Mouse (Mus musculus) frontal cortex, postnatal 10 days (tissue): ENCODE results near the gene Lrrc8a.

Experiments
- DNase-seq, 2 experiments: peaks; one replicate each; pipeline ENCODE4 v3.0.0; 2022; ENCODE audit warnings: low spot score in 2 of 2, mixed read lengths in 1 of 2

Gene Lrrc8a

DNA sequence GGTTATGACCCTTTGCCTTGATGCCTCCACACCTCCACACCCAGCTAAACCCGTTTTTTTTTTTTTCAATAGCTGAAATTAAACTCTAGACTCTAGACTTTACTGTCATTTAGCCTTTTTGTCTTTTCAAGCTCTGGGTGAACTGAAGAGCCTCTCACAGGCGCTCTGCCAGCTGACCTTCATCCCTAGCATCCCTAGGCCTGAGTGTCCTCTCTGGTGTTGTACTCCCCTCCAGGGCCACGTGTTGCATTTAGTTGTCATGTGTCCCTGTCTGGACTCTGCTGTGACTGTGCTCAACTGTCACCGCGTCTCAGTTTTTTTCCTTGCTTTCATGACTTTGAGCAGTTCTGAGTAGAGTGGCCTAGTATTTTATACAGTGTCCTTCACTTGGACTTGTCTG is 62.5 kb downstream of the Lrrc8a start:
- no peak for DNase-seq

DNA sequence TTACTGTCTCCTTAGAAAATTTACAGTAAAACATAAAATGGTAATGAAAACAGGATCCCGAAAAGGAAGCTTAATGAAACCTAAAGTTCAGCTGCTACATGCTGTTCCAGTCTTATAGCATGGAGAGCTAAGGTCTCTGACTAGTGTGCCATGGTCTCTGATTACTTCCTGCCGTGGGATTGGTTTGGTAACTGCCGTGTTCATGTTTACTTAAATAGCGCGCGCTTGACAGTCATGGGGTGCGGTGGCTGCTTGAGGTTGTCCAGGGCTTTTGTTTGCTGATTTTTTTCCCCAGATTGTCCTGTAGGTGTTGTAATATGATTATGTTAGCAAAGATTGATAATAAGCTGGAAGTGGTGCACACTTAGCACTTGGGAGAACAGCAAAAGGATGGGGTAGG is 68.6 kb downstream of the Lrrc8a start:
- no peak for DNase-seq

DNA sequence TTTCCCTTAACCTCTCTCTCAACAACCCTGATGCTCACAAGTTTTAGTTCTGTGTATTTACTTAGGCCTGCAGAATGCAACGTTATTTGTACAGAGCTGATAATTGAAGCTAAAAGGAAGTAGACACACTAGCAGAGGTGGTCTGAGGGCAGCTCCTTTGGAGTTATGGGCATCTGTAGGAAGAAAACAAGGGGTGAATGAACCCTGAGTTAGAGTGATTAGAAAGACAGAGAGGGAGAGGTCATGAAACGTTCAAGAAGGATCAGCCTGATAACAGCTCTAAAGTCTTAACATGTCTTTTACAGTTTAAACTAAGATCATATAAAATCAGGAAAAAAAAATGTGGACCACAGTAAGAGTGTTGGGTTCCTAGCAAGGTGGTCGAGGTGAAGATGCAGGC is 71.8 kb downstream of the Lrrc8a start:
- no peak for DNase-seq

DNA sequence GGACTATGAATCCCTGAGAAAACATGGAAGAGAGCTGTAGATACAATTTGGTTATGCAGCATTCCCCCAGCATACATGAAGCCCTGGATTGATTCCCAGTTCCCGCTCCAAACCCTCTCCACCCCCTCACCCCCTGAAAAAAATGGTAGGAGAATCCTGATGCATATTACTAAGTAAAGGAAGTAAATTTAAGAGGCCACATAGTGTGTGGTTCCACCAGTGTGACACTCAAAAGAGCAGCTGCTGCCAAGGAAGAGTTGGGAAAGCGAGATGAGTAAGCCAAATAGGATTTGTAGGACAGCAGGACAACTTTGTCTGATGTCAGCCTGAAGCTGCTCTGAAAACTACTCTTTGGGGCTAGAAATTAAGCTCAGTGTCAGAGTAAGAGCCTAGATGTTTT is 74.0 kb downstream of the Lrrc8a start:
- DNase-seq: no peak
